Mouse (Mus musculus): ENCODE results near the gene S100pbp. TPM values are rescaled to one million over a fixed set of nuclear protein-coding genes. Genes with fewer than 3 reads are reported as not detected.
"Not testable (repeated sequence)": the region's sequence is repeated elsewhere in the genome, so short reads cannot be mapped to it uniquely, and the experiment has no call there.

Gene S100pbp
- total RNA-seq, 2 experiments from 2014 or later, result 33.6 to 36.0 TPM

DNA sequence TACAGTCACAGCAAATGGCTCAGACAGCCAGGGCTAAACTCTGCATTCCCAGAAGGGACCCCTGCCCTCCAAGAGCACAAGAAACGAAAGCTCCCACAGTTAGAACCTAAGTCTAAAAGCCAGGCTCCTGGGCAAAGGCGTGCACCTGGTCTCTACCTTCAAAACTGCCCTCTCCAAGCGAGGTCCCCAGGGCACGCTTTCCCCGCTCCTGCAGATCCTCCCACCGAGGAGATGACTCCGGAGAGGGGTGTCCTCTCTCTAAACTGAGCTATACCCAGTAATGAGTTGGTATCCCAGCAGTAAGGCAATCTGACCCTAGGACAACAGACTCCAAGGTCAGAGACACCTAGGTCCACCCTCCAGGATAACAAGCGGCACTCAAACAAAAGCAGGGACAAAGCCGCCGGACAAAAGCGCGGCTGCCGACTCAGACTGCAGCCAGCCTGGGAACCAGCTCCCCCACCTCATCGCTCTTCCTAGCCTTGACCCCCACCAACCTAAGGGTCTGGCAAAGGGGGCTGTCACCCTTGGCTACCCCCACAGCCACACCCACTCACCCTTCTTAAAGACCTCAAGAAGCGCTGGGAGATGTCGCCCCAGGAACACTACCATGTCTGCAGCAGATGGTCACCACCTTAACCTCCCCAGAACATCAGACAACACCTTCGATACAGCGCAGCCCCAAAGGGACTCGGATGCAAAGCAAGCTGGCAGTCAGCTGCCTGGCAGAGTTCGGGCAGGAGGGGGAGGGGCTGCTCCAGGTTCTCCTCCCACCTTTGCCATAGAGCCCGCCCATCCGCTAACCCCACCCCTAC is 37.9 kb upstream of the S100pbp start:
- TF ChIP-seq CTCF (conservative IDR thresholded peaks at IDR 0.05), result no peak
- Histone ChIP-seq H3K4me3 (no peak overlapping the region), H3K27ac (no peak overlapping the region)
- no peak for DNase-seq (ENCODE audit: low spot score in 2 of 2)

DNA sequence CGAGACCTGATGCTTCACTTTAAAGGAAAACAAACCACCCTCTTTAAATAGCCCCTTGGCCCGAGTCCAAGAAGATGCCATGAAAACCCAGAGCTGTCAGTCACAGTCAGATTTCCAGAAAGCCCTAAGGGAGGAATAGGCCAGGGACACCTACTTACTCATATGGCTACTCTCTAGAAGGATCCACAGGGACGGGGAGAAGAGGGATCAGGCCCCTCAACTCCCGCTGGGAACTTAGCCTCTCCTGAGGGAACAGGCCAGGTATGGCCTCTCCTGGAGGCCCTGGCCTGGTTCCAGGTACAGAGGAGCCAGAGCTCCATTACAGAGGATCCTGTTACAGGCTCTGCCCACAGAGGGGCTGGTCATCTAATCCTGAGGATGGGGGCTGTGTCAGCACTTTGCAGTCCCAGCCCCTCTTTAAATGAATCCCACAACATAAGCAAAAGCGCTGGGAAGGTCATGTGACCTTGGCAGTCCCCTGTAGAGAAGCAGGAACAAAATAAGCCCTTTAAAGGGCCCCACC is 37.0 kb upstream of the S100pbp start:
- H3K4me3 ChIP-seq, result no peak overlapping the region
- no peak for TF ChIP-seq CTCF (conservative IDR thresholded peaks at IDR 0.05)
- H3K27ac ChIP-seq, result no peak overlapping the region
- DNase-seq (ENCODE audit: low spot score in 2 of 2), result no peak

- no peak overlapping the region for H3K4me3 ChIP-seq
- no peak for TF ChIP-seq CTCF (conservative IDR thresholded peaks at IDR 0.05)
- no peak for DNase-seq (ENCODE audit: low spot score in 2 of 2)
- H3K27ac ChIP-seq, result no peak overlapping the region
These were observed 35.8 kb upstream of the S100pbp start for GRCm38 (mm10) chr4:129225315-129225714.

GRCm38 (mm10) chr4:129223421-129224281 is 34.1 kb upstream of the S100pbp start:
- H3K4me3 ChIP-seq, result peak overlapping the region; percentile 43
- H3K27ac ChIP-seq, result no peak overlapping the region
- no peak for DNase-seq (ENCODE audit: low spot score in 2 of 2)
- no peak for TF ChIP-seq CTCF (conservative IDR thresholded peaks at IDR 0.05)

GRCm38 (mm10) chr4:129222019-129222925 is 32.7 kb upstream of the S100pbp start:
- Histone ChIP-seq H3K4me3 (no peak overlapping the region), H3K27ac (no peak overlapping the region)
- no peak for TF ChIP-seq CTCF (conservative IDR thresholded peaks at IDR 0.05)
- no peak for DNase-seq (ENCODE audit: low spot score in 2 of 2)

GRCm38 (mm10) chr4:129221097-129222010 is 31.8 kb upstream of the S100pbp start:
- DNase-seq (ENCODE audit: low spot score in 2 of 2), result no peak
- Histone ChIP-seq H3K4me3 (no peak overlapping the region), H3K27ac (no peak overlapping the region)
- TF ChIP-seq CTCF (conservative IDR thresholded peaks at IDR 0.05), result no peak

DNA sequence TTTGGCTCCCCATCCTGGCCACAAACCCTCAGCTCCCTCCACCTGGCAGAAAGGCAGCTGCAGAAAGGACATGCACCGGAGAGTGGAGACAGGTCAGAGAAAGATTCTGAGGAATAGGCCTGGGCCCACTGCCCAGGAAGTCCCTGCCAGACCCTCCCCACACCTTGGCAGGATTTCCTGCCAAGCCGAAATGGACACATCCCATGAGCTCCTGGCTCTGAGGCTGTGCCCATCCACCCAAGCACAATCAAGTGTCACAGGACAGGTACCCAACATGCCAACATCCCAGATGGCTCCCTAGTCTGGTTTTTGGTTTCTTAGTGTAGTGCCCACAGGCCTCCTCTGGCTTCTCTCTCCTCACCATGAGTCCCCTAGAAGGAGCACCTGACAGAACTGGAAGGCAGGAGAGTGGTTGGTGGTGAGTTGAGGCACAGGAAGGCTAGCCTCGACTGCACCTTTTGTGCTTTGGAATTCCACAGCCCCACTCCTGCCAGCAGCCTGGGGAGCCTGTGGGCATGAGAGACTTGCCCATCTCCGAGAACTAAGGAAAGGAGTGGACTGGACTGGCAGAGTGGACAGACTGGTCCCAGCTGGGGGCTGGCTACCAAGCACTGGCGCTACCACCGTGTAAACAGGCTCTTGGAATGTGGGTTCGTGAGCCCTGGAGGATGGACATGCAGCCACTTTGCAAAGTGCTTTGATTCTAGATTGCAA is 31.0 kb upstream of the S100pbp start:
- Histone ChIP-seq H3K4me3 (no peak overlapping the region), H3K27ac (no peak overlapping the region)
- no peak for DNase-seq (ENCODE audit: low spot score in 2 of 2)
- TF ChIP-seq CTCF (conservative IDR thresholded peaks at IDR 0.05), result no peak

- DNase-seq (ENCODE audit: low spot score in 2 of 2), result no peak
- no peak overlapping the region for H3K4me3 ChIP-seq
- TF ChIP-seq CTCF (conservative IDR thresholded peaks at IDR 0.05), result no peak
- H3K27ac ChIP-seq, result no peak overlapping the region
These were observed 29.7 kb upstream of the S100pbp start for GRCm38 (mm10) chr4:129219198-129219597.

GRCm38 (mm10) chr4:129218569-129219175 is 29.1 kb upstream of the S100pbp start:
- TF ChIP-seq CTCF (conservative IDR thresholded peaks at IDR 0.05), result no peak
- Histone ChIP-seq H3K4me3 (no peak overlapping the region), H3K27ac (no peak overlapping the region)
- no peak for DNase-seq (ENCODE audit: low spot score in 2 of 2)

GRCm38 (mm10) chr4:129212486-129212885 is 23.0 kb upstream of the S100pbp start:
- peak; percentile 77 for TF ChIP-seq CTCF (conservative IDR thresholded peaks at IDR 0.05)
- DNase-seq (ENCODE audit: low spot score in 2 of 2); H3K27ac ChIP-seq; H3K4me3 ChIP-seq: not testable (repeated sequence)
